Mouse (Mus musculus): Measurements from ENCODE around the gene Scyl1.
A peak's percentile ranks its signal among the peaks of the same experiment; 100 is the strongest.

Gene Scyl1

DNA sequence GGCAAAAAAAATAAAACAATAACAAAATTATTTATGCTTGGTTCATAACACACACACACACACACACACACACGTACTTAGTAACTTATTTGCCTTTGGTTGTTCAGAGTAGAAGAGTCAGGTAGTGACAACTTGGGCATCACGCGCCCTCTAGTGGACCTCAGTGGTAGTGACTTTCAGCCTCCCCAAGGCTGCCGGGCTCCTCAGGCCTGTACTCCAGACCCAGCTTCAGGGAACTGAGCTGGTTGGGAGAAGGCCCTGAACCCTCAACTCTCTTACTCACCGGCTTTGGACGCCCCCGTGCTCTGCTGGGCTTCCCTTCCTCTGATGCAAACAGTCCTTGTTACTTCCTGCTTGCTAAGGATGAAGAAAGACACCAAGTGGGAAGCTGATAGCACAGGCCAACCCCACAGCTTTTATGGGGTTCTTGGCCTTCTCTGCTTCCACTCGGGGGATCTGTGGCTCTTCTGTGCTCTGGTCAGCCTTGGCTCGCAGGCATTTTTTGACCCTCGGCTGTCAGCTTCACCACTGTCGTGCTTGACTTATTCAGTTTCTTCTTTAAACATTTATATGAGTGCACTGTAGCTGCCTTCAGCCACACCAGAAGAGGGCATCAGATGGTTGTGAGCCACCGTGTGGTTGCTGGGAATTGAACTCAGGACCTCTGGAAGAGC, 15.4 kb upstream of the Scyl1 start:
- DNase-seq: peak; percentile 93 to 94

DNA sequence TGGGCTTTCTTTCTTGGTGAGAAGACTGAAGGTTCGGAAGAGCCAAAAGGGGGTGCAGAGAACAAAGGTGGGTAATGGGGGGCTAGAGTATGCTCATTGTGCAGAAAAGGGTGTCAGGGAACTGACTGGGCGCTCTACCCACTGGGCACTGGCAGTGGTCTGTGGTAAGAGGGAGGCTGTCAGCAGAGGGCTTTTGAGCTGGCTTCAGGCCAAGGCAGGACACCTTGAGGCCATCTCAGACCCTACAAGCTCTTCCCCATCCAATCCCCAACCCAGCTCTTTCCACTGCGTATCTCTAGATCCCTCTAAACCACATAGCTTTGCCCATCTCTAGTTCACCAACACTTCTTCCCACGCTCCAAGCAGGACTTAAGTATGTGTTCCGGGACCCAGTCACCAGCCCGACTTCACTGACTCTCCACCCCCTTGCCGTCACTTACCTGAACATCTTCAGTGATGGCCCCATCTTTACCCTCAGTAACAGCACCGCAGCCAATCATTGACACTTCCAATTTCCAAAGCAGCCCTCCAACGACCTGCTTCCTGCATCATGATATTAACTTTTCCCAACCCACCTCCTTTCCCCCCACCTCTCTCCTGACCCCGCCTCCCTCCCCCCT, 13.8 kb upstream of the Scyl1 start:
- DNase-seq: no peak

DNA sequence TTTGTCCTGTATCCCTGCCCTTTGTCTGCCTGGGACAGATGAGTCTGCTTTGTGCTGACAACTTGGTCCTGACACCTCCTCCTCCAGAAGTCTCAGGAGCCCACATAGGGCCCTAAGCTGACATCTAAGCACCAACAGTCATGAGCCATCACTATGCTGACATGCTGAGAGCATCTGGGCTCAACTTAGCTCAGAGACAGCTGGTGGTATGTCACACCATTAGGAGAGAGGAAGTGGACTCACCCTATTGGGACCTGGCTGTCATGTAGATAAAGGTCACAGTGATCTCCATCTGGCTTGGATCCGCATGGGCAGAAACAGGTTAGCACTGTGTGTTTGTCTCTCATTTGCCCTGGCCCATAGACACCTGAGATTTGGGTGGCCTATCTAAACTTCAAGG, 10.9 kb upstream of the Scyl1 start:
- DNase-seq: no peak

DNA sequence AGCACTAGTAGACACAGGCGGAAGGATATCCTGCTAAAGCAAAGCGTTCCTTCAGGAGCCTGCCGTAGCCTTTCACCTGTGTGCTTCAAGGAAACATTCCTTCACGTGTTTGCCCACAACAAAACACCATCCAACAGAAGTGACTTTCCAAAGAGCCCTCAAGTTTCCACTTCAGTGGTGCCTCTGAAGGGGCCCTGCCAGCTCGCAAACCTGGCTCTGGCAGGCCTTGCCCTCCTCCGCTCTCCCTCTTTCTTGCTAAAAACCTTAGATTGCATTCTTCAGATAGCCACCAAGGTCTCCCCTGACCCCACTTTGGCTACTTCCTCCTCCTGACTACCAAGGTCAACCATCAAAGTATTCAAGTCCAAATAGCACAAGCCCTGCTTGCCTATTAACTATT, 10.3 kb upstream of the Scyl1 start:
- no peak for DNase-seq

DNA sequence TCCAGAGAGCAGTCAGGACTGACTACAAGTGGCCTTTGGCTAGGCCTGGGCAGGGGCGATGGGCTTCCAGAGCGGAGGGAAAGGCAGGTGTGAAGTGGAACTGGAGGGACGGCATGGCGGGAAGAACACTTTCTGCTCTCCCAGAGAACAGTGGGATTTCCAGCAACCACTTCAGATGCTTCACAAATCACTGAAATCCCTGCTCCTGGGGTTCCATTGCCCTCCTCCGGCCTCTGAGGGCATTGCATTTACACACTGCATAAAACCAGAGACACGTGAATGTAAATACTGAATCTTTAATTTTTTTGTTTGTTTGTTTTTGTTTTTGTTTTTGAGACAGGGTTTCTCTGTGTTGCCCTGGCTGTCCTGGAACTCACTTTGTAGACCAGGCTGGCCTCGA, 9.0 kb upstream of the Scyl1 start:
- peak; percentile 54 to 69 for DNase-seq

DNA sequence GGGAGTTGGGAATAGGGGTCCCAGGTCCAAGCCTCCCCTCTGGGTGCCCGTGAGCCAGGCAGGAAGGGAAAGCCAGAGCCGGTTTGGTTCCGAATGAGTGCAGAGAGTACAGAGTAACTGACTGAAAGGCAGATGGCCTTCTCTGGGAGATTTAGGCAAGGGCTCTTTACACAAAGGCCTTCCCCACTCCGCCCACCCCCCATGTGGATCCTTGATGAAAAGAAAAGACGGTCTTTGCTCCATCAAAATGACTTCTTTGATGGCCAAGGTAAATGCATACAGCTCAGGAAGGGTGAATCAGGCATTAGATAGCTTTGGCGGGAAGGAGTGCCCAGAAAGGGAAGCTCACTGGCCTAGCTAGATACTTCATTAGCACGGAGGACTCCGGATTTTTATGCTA, 7.1 kb upstream of the Scyl1 start:
- no peak for DNase-seq

DNA sequence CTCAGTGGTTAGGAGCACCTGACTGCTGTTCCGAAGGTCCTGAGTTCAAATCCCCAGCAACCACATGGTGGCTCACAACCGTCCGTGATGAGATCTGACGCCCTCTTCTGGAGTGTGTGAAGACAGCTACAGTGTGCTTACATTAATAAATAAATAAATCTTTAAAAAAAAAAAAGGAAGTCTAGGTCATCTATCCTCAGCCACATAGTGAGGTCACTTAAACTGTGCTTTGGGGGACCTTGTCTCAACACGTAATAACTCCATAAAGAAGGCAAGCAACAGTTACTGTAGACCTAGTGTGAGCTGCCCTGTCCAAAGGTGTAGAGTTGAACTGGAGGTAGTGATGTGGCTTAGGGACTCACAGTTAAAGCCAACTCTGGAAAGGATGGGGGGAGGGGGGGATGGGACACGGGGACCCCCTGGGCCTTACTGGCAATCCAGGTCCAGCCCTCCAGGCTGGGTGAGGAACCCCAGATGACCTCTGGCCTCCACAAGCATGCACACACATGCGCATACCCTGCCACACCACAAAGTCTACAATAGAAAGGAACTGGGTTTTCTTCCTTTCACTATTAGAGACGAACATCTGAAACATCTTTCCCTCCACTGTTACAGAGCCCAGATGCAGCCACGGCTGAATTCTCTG, 6.3 kb upstream of the Scyl1 start:
- no peak for DNase-seq

DNA sequence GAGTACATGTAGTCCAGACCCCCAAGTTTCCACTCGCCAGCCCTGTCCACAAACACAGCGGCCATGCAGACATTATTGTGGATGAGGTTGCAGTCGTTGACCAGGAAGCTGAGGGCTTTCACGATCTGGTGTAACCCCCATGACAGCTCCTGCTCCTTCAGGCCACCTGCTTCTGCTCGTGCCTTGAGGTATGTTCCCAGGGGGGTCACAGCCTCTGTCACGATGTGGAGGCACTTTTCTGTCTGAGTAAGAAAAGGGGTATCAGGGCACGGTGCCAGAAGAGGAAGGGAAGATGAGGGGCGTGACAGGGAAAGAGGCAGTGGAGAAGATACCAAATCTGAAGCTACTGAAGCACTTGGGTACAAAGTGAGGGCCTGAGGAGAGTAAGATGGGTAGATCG, 908 bp downstream of the Scyl1 start:
- peak in 1 of 2 experiments; percentile 30 for DNase-seq

DNA sequence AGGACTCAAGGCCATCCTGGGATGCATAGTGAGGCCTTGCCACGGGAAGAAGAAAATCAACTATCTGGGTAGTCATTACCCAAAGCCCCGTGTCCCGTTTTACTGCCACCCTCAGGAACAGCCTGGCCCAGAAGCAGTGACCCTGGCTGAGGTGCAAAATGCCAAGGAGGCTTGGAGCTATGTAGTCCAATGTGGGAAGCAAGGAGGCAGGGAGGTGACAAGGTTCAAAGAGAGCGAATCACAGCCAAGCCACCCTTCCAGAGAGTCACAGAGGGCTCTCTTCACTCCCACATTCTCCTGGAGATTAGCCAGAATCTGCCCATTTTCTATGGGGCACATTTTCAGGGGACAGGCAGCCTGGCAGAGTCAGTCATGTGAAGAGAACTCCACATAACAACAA, 3.9 kb downstream of the Scyl1 start:
- peak in 1 of 2 experiments; percentile 3 for DNase-seq

DNA sequence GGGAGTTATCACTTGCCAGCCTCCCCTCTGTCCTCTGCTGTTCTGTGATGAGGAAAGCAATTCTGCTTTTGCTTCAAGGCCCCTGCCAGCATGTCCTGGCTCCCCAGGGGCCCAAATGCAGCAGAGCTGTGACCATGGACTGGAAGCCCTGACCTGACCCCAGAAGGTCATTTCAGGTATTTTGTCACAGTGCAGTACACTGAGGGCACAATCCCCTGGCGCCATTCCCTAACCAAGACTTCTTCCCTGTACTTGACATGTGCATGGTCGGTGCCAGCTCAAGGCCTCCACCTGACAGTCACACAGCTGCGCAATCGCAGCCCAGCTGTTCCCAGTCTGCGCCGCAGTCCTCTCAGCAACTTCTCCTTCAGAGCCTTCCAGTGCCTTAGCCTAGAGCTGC, 8.1 kb downstream of the Scyl1 start:
- DNase-seq: no peak

DNA sequence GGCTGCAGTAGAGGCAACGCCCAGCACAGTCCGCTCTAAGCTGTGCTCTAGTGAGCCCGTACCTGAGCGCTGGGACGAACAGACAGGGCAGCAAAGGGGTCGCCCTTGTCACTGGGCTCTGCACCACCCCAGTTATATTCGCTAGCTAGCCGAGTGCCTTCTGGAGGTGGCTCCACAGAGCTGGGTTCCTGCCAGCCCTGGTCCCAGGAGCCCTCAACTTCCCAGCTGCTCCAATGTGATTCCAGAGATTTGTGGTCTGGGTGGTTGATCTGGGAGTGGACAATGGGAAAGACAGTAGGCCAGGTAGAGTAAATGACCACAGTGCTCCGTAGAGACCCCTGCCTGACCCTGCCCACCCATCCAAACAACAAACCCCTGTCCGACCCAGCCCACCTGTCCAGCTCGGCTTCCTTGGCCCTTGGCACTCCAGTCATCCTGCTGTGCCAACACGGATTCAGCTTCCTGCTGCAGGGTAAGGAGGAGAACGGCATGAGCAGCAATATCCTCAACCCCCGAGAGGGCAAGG, 12.3 kb downstream of the Scyl1 start:
- peak in 1 of 2 experiments; percentile 34 for DNase-seq

DNA sequence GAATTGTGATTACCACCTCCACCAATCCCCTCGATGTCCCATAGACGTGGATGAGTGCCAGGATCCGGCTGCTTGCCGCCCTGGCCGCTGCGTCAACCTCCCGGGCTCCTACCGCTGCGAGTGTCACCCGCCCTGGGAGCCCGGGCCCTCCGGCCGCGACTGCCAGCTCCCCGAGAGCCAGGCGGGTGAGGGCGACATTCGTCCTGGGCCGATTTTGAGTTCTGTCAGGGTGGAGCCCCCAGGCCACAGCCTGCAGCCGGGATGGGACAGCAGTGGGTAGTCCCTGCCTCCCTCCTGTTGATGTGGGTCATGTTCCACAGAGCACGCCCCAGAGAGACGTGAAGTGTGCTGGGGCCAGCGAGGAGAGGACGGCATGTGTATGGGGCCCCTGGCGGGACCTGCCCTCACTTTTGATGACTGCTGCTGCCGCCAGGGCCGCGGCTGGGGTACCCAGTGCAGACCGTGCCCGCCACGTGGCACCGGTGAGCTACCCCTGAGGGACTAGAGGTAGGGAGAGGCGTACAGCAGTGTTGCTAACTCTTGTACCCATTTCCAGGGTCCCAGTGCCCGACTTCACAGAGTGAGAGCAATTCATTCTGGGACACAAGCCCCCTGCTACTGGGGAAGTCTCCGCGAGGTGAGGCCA, 14.1 kb downstream of the Scyl1 start:
- DNase-seq: peak; percentile 34 to 38

DNA sequence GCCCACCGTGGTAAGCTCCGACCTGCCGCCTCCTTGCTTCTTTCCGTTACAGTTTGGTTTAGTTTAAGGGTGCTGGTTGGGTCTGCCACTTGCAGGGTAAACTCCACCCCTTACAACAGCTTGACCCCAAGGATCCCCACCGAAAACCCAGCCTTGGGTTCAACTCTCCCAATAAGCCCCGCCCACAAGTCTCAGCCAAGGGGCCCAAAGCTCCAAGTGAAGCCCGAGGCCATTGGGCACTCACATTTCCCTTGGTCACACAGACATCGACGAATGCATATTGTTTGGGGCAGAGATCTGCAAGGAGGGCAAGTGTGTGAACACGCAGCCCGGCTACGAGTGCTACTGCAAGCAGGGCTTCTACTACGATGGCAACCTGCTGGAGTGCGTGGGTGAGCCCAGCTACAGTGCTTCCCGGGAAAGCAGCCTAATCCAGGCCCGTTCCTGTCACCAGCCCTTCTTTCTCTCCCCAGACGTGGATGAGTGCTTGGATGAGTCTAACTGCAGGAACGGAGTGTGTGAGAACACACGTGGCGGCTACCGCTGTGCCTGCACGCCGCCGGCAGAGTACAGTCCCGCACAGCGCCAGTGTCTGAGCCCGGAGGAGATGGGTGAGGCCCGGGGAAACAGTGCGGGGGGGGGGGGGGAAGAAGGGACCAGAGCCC, 14.8 kb downstream of the Scyl1 start:
- DNase-seq: peak; percentile 51 to 53

DNA sequence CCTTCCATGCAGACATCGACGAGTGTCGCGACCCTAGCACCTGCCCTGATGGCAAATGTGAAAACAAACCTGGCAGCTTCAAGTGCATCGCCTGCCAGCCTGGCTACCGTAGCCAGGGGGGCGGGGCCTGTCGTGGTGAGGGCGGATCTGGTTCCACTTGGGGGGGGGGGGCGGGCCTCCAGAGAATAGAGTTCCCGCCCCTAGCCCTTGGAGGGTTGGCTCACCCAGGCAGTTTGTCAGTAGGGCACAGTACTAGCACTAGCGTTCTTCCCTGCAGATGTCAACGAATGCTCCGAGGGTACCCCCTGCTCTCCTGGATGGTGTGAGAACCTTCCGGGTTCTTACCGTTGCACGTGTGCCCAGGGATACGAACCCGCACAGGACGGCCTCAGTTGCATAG, 19.5 kb downstream of the Scyl1 start:
- DNase-seq: peak; percentile 34 to 61

DNA sequence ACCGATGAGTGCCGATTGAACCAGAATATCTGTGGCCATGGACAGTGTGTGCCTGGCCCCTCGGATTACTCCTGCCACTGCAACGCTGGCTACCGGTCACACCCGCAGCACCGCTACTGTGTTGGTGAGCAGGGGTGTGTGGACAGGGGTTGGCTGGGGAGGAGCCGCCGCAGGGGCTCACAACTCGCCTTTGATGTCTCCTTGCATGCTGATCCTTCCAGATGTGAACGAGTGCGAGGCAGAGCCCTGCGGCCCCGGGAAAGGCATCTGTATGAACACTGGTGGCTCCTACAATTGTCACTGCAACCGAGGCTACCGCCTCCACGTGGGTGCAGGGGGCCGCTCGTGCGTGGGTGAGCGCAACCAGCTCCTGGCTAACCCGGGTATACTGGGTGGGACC, 20.3 kb downstream of the Scyl1 start:
- peak in 1 of 2 experiments; percentile 8 for DNase-seq

DNA sequence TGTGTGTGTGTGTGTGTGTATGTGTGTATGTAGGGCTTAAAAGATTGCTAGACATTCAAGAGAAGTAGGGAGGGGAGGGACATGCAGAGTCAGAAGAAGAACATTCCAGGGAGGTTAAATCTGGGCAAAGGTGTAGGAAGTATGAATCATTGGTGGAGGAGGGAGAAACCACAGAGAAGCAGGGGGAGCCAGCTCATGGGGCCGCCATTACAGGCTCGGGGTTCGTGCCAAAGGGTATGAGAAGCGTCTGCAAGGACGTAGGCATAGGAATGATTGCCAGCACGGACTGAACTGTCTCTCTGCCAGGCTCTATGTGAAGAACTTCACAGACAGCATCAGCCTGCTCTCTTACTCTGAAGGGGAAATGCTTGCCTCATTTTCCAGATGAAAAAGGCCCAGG, 21.7 kb downstream of the Scyl1 start:
- DNase-seq: no peak

DNA sequence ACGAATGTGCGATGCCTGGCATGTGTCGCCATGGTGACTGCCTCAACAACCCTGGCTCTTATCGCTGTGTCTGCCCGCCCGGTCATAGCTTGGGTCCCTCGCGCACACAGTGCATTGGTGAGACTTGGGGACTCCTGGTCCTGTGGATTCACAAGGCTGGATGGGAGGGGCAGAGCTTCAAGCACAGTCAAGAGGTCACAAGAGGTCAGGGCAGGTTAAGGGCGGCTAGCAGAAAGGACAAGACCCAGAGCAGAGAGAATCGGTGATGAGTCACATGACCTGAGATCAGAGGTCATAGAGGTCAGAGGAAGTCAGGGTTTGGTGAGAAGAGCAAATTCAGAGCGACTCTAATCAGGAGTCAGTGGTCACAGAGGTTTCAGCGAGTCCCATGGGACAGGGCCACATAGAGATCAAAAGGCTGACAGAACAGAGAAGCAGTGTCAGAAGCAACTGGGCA, 24.3 kb downstream of the Scyl1 start:
- DNase-seq: no peak

DNA sequence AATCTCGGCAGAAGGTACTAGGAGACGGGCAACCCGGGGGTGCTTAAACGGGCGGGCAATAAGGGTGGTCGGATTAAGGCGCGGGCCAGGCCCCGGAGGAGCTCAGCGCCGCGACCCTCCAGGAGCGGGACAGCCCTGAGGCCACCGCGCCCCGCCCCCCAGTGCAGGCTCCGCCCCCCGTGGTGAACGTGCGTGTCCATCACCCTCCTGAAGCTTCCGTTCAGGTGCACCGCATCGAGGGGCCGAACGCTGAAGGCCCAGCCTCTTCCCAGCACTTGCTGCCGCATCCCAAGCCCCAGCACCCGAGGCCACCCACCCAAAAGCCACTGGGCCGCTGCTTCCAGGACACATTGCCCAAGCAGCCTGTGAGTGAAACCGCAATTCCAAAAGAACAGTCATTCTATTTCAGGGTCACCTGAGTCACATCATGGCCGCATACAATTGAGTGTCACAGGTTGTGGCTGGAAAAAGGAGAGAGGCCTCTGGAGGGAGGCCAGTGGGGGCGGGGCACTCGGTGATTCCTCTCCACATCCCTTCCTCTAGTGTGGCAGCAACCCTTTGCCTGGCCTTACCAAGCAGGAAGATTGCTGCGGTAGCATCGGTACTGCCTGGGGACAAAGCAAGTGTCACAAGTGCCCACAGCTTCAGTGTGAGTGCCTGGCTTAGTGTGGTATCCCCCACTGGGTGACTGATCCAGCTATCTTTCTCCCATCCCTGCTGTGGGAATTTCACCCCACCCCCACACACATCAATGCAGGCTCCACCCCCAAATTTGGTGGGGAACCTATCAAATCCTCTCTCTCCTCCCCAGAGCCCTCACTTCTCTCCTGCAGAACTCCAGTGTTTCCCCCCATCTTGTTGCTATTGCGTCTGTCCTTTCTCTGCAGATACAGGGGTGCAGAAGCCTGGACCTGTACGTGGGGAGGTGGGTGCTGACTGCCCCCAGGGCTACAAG, 25.2 kb downstream of the Scyl1 start:
- DNase-seq: peak; percentile 23 to 60

DNA sequence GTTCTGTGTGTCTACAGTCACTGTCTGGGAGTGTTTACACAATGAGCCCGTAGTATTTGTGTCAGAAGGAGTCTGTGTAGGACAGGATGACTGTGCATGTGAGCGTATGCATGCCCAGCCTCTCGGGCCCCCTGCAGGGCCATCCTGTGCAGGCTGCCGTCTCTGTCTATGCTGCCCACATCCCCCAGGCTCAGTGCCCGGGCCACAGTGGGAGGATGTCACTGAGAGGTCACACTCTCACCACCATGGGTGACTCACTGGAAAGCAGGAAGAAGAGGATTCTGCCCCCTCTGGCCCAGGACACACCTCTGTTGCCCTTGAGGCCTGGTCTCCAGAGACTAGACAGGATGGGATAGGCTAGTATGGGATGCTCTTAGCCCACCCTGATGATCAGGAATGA, 27.6 kb downstream of the Scyl1 start:
- peak; percentile 72 to 83 for DNase-seq

DNA sequence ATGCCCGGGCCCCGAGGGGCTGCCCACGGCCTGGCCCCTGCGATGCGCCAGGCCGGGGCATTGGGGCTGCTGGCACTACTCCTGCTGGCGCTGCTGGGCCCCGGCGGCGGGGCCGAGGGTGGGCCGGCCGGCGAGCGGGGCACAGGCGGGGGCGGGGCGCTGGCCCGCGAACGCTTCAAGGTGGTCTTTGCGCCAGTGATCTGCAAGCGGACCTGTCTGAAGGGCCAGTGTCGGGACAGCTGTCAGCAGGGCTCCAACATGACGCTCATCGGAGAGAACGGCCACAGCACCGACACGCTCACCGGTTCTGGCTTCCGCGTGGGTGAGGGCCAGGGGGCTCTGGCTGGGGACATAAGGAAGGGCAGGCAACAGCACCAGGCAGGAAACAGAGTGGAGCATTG, 29.0 kb downstream of the Scyl1 start:
- no peak for DNase-seq

DNA sequence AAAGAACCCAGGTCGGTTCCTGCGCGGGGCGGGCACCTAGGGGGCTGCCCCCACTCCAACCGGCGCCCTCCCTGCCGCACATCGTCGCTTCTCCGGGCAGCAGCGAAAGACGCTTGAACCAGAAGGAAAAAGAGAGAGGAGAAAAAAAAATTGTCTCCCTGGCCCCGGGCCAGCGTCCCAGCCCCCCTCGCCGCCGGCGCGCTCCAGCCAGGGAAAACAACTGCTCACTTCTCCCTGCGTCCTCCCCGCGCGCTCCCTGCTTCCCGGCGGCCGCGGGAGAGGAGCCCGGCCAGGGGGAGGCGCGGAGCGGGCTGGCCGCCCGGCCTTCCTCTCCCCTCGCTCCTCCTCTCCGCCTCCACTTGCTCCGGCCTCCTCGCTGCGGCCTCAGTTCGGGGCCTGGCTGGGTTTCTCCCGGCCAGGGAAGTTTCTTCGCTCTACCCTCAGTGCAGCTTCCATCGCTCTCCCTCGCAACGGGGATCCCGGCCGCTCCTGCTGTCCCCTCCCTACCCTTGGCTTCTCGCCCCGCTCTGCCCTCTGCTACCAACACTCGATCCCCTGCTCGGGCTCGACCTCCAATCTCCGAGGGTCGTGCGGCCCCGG, 29.5 kb downstream of the Scyl1 start:
- peak; percentile 83 to 86 for DNase-seq
